Mouse (Mus musculus) heart, postnatal 4 days (tissue): ENCODE measurements at regions not wholly inside any gene's neighbourhood (a gene's known extent, or its start where the extent isn't known, plus 50 kb on each side); places are given as distances from the start of the nearest gene placed in this dataset.
A peak's percentile ranks its signal among the peaks of the same experiment; 100 is the strongest.
"Not testable (repeated sequence)": the region's sequence is repeated elsewhere in the genome, so short reads cannot be mapped to it uniquely, and the experiment has no call there.

ENCODE experiments used
- DNase-seq: peaks from one replicate; pipeline ENCODE4 v3.0.0; 2021

GRCm38 (mm10) chr7:60622271-60623249 is 482.5 kb upstream of the Snrpn start:
- peak; percentile 34 for DNase-seq

GRCm38 (mm10) chr7:60617070-60617674 is 477.2 kb upstream of the Snrpn start:
- DNase-seq = not testable (repeated sequence)
